Mouse (Mus musculus) kidney, adult 18-20 months (tissue): ENCODE results near the gene Pfdn5.
"Not testable (repeated sequence)": the region's sequence is repeated elsewhere in the genome, so short reads cannot be mapped to it uniquely, and the experiment has no call there.

Experiments used
- DNase-seq: peaks from one replicate; pipeline ENCODE4 v3.0.0; 2021

Gene Pfdn5

DNA sequence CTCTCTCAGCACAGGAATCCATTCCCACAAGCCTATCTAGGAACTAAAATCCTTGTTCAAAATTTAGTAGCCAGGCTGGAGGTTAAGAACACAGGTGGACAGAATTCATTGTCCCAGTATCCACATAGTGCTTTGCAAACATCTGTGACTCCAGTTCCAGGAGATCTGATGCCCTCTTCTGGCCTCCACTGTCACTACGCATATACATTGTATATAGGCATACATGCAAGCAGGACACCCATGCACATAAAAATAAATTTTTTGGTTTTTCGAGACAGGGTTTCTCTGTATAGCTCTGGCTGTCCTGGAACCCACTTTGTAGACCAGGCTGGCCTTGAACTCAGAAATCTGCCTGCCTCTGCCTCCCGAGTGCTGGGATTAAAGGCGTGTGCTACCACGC, 10.0 kb downstream of the Pfdn5 start:
- not testable (repeated sequence) for DNase-seq

DNA sequence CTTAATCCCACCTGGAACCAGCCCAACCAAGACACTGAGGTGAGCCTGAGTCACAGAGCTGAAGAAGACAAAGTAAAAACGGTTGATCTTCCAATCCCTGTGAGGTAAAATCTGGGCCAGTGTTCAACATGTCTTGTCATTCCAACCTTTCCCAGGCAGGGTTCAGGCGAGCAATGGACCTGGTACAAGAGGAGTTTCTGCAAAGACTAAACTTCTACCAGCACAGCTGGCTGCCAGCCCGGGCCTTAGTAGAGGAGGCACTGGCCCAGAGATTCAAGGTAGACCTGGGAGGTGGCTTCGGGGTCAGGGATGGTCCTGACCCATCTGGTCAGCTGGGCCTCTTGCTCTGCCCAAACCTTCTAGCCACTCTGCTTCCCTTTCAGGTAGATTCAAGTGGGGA, 11.0 kb downstream of the Pfdn5 start:
- peak; percentile 27 for DNase-seq

DNA sequence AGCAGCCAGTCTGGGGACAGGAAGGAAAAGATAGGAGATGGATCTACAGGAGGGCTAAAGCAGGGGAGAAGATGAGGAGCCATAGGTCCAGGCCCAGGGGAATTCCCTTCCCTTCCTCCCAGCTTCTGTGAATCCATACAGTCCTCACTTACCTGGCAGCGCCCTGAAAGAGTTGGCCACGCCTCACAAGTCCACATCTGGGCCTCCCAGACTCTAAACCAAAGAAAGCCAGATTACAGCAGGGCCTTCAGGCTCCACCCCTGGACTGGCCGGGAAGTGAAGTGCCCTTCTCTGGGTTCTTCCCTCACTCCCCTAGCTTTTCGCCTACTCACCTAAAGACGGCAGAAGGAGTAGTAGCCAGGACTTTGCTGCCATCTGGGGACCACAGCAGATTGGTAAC, 13.7 kb downstream of the Pfdn5 start:
- DNase-seq, result no peak

DNA sequence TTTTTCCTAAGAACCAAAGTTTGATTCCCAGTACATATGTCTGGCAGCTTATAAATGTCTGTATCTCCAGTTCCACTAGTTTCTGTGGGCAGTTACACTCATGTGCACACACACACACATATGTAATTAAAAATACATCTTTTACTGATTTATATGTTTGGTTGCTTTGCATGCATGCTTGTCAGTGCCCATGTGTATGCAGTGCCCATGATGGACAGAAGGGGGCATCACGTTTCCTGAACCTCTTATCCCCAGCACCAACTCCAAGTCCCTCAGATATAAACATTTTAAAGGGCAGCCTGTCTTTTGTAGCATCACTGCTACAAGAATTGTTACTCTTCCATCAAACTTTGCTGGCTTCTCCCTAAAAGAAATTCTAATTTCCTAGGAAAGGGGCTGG, 15.7 kb downstream of the Pfdn5 start:
- DNase-seq, result peak; percentile 68

DNA sequence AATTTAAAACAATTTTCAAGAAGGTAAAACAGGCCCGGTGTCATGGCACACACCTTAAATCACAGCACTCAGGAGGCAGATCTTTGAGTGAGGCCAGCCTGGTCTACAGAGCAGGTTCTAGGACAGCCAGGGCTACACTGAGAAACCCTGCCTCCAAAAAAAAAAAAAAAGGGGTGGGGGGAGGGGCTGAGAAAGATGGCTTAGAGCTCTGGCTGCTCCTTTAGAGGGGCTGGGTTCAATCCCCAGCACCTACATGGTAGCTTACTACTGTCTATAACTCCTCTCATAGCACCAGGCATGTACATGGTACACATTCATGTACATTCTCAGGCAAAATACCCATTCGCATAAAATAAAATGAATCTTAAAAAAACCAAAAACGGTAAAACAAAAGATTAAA, 18.6 kb downstream of the Pfdn5 start:
- no peak for DNase-seq

DNA sequence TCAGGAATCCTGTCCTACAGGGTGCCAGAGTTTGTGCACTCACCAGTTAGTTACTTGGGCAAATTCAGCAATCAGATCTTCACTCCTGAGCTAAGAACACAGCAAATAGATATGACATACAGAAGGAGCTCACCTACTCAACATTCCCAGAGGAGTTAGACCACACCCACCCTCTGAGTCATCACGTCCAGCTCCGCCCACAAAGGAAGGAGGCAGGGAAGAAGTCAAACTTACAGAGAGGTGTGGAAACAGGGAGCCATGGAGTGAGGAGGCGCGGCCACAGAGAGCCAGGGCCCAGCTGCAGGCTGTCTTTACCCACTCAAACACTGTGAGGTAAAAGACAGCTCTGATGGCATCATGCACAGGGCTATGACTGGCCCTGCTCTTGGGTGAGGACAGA, 20.5 kb downstream of the Pfdn5 start:
- DNase-seq, result no peak

DNA sequence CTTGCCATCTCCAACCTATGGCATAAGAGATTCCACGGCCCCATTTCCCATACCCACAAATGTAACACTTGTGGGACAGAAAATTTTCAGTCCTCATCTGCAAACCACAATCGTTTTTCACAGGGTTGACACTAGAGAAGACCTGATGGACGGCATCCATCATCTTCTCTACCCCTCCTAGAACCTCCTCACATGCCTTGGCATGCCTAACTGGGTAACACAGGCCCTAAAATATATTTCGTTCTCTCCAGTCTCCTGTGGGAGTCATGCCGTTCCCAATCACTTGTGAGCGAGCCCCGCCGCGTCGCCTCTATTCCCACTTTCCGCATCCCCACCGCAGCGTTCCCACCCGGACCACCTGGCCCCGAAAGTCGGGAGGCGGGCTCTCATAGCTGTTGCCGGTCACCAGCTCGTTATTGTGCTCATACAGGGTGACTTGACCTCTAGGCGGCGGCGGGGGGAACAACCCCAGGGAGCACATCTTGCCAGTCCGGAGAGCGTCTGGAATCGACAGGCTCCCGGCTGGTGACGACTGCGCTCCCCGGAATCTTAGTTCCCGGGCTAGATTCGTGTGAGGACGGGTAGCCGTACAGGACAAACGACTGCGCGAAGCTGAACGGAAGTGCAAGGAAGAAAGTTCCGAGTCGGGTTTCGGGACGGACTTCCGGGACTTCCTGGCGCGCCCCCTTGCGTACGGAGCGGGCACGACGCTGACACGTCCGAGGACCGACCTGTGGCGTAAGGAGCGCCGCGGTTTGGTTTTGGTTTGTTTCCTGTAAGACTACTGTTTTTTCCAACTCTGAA, 24.4 kb downstream of the Pfdn5 start, which contains the start of gene Aaas:
TSS of gene Aaas (minus strand) at position 634 of the 804 bp plus-strand sequence.
- DNase-seq, result peak; percentile 94

DNA sequence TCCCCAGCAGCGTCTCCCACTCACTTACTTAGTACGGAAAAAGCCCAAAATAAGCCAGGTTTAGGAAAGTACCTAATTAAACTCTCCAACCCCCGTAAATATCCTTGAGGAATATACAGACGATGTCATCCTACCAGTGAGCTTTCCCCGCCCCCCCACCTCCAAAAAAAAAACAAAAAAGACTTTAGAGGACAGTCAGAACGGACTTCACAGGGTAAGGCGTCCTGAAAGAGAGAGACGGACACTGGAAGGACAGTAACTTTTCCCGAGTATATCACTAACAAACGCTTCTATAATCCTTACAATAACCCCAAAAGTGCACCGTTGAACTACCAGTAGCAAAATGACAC, 25.0 kb downstream of the Pfdn5 start:
- DNase-seq, result no peak

DNA sequence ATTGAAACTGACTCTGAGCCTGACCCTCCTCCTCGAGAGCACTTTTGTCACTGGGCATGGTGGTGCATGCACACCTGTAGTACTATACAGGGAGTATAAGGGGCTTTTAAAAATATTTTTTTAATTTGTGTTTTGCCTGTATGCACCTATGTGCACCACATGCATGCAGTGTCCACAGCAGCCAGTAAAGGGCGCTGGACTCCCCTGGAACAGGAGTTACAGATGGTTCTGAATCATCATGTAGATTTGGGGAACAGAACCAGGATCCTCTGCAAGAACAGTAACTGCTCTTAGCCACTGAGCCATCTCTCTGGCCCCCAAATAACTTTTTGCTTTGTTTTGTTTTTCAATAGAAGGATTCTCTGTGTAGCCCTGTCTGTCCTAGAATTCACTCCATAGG, 26.3 kb downstream of the Pfdn5 start:
- DNase-seq, result no peak

DNA sequence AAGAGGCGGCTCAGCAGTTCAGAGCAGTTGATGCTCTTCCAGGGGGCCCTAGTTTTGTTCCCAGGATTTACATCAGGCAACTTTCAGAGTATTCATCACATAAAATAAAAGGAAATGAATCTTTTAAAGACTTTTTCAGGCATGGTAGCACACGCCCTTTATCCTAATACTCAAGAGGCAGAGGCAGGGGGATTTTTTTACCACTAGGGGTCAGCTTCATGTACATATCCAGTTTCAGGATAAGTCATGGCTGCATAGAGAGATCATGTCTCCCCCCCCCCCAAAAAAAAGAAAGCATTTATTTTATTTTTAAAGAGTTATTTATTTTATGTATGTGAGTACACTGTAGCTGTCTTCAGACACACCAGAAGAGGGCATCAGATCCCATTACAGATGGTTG, 28.1 kb downstream of the Pfdn5 start:
- no peak for DNase-seq

DNA sequence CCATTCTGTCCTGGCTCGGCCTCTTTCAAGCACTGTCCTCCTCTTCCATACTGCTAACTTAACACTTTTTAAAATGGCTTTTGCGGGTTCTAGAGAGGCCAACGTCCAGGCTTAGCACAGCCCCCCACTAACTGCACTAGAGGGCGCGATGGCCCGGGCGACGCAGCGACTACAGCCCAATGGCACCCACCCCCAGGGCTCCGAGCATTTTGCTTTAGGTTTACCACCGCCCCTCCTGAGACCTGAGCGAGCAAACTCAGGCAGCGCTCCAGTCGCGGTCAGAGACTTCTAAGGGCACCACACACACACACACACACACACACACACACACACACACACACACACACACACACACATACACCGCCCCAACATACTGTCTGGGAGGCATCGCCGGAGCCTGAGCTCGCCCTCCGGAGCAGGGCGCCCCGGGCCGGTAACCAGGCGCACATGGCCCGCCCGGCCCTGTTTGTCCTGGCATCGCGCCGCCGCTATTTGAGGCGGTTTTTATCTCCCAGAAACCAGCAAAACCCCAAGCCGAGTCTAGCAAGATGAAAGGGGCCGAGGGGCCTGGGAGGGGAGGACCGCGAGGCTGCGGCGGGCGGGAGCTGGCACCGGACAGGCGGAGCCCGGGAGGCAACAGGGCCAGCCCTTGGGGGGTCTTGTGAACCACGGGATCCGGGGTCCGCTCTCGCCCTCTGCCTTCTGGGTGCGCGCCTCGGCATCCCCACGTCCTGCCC, 29.4 kb downstream of the Pfdn5 start:
- peak; percentile 67 for DNase-seq

DNA sequence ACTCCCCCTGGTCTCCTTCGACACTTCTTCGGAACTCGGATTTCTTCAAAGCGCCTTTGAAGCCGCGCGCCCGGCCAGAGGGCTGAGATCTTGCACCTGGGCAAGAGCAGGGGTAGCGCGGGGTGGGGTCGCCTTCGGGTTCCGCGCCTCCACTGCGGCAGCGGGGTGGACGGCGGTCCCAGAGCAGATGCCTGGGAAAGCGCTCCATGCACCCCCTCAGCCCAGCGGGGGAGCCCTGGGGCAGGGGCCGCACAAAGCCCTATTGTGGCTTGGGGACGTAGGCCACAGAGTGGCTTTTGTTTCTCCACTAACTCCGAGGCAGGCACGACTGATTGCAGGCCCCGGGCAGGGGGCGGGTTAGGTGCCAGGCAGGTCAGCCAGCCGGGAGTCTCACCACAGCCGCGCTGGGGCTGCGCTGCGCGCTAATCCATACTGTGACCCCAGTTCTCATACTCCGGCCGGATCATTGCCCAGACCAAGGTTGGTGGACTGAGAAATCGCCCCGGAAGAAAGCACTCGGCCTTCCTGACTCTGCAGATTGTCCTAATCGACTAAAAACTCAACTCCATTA, 30.0 kb downstream of the Pfdn5 start:
- DNase-seq, result peak; percentile 57

DNA sequence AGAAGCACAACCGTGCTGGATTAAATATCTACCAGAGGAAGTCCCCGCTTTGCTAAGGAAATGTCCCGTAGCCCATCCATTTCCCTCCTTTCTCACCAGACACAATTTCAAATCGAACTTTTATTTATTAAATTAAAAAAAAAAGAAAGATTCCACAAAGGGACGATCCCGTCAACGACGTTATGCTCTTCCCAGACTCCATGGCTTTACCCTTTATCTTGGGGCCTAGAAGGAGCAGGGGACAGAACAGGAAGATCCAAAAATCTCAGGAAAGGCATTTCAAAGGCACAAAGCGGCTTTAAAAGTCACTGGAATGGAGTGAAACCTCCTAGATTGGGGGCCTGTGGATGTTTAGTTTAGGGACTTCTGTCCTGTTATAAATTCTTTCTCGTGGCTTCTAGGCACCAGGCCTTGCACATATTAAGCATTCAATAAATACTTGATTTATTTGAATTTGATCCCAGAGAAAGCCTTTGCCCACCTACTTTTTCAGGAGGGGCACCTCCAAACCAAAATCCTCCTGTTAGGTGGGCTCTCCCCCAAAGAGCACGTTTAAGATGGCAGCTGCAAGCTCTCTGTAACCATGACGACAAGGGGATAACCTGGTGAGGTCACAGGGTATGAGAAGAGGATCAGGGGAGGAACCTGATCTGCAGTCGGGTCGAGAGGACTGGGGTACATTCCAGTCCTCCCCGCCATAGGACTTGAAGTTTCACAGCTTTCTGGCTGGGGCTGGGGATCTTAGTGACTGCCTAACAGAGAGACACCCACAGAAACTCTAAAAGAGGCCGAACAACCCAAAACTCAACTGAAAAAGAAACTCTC, 30.8 kb downstream of the Pfdn5 start:
- DNase-seq, result no peak

DNA sequence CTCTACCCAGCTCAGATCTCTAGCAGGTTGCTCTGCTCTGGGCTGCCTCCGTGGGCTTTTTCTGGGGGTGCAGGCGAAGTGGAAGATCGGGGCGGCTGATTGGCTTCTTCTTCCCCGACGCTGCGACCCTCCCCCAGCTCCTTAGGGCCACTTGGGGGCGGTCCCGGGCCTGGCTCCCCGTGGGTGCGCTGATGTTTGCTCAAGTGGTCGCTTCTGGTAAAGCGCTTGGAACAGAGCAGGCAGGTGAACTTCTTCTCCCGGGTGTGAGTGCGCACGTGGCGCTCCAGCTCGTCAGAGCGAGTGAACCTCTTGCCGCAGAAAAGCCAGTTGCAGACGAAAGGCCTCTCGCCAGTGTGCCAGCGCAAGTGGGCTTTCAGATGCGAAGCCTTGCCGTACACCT, 32.2 kb downstream of the Pfdn5 start:
- DNase-seq, result no peak

DNA sequence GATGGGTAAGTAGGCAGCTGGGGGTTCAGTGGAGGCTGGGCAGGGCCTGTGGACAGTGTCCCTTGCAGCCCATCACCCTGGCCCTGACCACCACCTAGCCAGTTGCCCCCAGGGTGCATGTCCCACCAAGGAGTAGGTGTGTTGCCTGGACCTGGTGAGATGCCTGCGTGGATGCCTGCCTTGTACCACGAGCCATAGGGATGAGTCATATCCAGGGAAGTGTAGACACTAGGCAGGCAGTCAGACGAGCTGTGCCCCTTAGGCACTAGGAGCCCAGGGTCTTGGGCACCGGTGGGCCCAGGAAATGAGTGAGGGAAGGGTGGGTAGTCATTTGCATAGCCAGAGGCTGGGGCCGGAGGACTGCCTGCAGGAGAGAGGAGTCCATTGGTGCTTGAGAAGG, 32.9 kb downstream of the Pfdn5 start:
- no peak for DNase-seq

DNA sequence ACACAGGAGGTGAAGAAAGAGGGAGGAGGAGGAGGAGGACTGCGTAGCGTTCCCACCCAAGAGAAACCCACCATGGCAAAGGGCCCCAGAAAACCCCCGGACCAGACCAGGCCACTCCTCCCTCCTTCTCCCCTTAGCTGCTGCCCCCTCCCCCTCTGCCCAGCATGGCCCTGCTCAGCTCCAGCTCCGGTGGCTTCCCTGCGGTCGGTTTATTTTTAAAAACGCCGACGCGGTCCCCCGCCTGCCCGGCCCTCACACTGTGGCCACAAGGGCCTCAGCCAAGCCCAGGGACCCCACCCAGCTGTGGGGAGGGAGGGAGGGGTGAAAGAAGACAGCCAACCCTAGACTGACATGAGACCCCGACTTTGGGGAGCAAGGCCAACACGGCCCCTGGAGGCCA, 36.7 kb downstream of the Pfdn5 start:
- no peak for DNase-seq

DNA sequence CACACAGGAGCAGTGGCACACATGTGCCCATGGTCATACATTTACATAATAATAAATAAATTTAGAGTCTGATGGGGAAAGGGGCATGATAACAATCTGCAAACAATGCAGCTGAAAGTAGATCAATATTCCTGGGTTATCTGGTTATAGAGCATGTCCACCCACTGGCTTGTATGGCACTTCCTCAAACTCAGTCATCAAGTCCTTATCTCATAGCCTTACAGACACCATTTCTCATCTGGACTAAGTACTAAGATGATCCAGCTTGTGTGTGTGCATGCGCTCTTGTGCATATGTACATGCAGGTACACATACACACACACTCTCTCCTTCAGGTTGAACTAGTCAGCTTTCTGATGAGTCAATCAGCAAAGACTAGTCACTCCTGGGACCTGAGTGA, 38.8 kb downstream of the Pfdn5 start:
- no peak for DNase-seq

DNA sequence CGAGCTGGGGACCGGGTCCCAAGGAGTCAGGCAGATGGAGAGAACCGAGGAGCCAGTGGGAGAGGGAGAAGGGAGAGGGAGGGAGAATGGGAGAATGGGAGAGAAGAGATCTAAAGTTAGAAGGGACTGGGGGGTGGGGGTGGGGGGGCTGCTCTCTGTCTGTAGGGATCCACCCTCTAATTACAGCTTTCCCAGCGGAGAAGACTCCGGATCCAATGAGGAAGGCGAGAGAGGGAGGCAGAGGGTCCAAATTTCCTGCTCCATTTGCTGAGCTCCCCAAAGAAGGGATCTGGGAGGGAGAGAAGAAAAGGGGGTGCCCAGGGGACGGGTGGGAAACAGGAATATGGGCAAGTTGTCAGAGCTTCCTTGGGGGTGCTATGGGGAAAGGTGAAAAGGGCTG, 40.3 kb downstream of the Pfdn5 start:
- no peak for DNase-seq

DNA sequence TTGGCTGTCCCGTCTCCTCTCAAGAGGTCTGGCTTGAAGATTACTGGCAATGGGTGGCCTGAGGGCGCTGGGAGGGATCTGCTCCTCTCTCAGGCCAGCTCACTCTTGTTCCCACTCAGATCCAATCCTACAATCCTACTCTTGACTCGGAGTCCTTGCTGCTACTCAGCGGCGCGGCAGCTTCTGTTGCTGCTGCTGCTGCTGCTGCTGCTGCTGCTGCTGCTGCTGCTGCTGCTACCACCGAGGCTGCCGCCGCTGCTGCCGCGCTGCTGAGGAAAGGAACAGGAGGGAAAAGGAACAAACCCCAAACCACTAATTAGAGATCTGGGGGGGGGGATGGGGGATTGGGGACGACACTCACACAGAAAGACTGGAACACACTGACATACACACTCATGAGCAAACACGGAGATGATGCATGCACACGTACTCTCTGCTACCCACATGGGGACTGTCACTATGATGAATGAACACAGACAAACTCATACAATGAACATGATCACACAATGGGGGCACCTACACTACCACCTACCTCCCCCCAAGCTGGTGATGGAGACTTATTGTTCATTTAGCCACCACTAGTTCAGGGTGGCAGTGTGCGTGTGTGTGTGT, 40.9 kb downstream of the Pfdn5 start, which contains the start of gene Sp7:
TSS of gene Sp7 (minus strand) at position 450 of the 612 bp plus-strand sequence.
- no peak for DNase-seq

DNA sequence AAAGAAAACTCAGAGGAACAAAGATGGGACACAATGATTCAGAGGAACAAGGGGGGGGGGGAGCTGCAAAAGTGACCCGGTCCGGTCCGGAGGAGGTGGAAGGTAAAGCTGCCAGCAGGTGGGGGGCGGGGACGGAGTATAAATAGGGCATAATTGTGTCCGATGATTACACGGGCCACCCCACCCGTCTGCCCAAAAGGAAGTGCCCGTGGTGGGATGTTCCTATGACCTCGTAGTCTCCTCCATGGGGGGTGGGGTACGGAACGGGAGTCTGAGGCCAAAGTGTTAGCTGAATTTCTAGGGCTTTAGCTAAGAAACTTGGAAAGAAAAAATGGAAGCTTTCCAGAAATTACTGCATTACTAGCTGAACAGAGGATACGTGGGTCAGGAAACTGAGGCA, 44.1 kb downstream of the Pfdn5 start:
- DNase-seq, result no peak

DNA sequence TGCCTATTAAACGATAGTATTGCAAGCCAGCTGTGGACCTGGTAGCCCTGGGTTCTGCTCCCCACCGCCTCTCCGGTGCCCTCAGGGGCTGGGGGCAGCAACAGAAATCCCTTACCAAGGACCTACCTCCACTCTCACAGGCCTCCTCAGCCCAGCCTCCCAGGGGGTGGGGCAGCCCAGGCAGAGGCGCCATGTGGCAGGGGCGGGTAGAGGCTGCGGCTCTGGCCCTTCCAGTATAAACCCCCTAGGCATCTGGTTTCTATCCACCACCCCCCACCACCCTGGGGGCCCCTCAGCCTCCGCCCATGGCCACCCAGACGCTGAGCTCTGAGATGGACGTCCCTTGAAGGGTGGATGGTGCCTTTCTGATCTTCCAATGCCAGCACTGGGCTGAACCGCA, 44.8 kb downstream of the Pfdn5 start:
- DNase-seq, result no peak

DNA sequence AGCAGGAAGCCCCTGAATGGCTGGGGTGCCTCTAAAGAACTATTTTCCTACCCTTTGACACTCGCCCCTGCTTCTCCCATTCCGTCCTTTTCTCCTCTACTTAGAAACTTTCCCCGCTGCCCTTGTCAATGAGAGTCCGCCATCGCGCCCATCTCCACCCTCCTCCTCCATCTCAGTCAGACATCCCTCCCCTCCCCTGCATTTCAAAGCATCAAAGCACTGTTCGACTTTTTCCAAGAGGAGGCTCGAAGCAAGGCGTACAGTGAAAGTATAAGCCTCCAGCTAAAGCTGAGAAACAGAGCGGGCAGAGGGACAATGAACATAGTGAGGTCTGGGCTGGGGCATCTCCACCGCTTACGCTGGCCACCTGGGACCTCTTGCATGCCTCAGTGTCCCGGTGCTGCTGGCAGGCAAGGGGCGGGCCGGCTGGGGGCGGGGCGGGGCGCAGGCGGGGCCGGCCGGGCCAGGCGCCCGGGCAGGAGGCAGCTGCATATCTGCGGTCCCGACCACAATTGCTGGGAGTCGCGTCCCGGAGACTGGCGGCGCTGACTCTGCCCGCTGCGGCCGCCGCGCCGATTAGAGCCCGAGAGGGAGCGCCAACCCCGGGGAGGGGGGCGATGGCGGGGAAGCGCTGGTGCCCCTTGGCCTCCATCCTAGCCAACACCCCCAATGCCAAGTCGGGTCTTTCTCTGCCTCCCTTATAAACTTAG, 50.7 kb downstream of the Pfdn5 start:
- DNase-seq, result no peak
